Mouse (Mus musculus) urinary bladder, postnatal 10 days (tissue): Measurements from ENCODE around the gene C87414.
"Not testable (repeated sequence)": the region's sequence is repeated elsewhere in the genome, so short reads cannot be mapped to it uniquely, and the experiment has no call there.

Experiments
- DNase-seq: peaks from one replicate; pipeline ENCODE4 v3.0.0; 2022; ENCODE audit warnings: low spot score

C87414 gene

DNA sequence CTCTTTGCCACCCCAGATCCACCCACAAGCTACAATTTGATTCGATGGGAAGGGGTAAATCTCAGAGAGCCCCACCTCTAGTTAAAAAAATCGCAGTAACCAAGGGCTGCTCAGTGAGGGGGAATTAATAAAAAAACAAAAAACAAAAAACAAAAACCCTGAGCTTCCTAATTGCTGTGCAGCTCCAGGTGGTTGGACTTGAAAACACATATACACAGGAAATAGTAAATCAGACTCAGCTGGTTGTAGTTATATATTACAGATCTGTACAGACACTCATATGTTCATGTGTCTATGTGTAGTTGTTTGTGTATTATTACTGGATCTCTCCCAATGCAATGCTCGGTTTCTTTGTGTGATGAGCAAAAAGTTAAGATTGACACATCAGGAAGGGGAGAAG lies at the start of gene C87414:
C87414 (minus strand) TSS at position 101 of the 400 bp plus-strand sequence.
- not testable (repeated sequence) for DNase-seq

- DNase-seq, result not testable (repeated sequence)
These were observed 13.3 kb upstream of the C87414 start for GRCm38 (mm10) chr5:93684661-93685060.
